Mouse (Mus musculus) urinary bladder, postnatal 36 days (tissue): ENCODE data around the gene Atg10.
"Not testable (repeated sequence)": the region's sequence is repeated elsewhere in the genome, so short reads cannot be mapped to it uniquely, and the experiment has no call there.

Source experiments
- DNase-seq, 2 experiments: peaks; one replicate each; pipeline ENCODE4 v3.0.0; 2022; ENCODE audit warnings: low spot score in 2 of 2, mixed read lengths in 1 of 2

The Atg10 gene

GRCm38 (mm10) chr13:91223587-91224437 lies at the start of gene Atg10:
Gene Atg10, minus strand, starts transcription at chr13:91223968.
- DNase-seq: peak; percentile 88 to 91

- no peak for DNase-seq
Measured at GRCm38 (mm10) chr13:91252406-91252805, 28.6 kb upstream of the Atg10 start.

- DNase-seq: no peak
Measured at GRCm38 (mm10) chr13:91251636-91252035, 27.9 kb upstream of the Atg10 start.

GRCm38 (mm10) chr13:91250050-91250449 lies 26.3 kb upstream of the Atg10 start:
- DNase-seq: not testable (repeated sequence)

- DNase-seq: no peak
Measured at GRCm38 (mm10) chr13:91246472-91246871, 22.7 kb upstream of the Atg10 start.

GRCm38 (mm10) chr13:91237976-91238375 lies 14.2 kb upstream of the Atg10 start:
- DNase-seq: no peak

GRCm38 (mm10) chr13:91236884-91237283 lies 13.1 kb upstream of the Atg10 start:
- DNase-seq: no peak

GRCm38 (mm10) chr13:91224438-91224814 lies 658 bp upstream of the Atg10 start:
- no peak for DNase-seq

GRCm38 (mm10) chr13:91223063-91223462 lies 705 bp downstream of the Atg10 start:
- DNase-seq: no peak

GRCm38 (mm10) chr13:91221696-91222095 lies 2.1 kb downstream of the Atg10 start:
- DNase-seq: no peak

- no peak for DNase-seq
Measured at GRCm38 (mm10) chr13:91217691-91218090, 6.1 kb downstream of the Atg10 start.

GRCm38 (mm10) chr13:91216656-91217205 lies 7.0 kb downstream of the Atg10 start:
- DNase-seq: peak; percentile 57 to 70

GRCm38 (mm10) chr13:91212958-91213357 lies 10.8 kb downstream of the Atg10 start:
- DNase-seq: no peak

GRCm38 (mm10) chr13:91206237-91206636 lies 17.5 kb downstream of the Atg10 start:
- peak; percentile 40 to 66 for DNase-seq

- DNase-seq: no peak
Measured at GRCm38 (mm10) chr13:91202564-91202963, 21.2 kb downstream of the Atg10 start.

GRCm38 (mm10) chr13:91187378-91188234 lies 36.2 kb downstream of the Atg10 start:
- no peak for DNase-seq

GRCm38 (mm10) chr13:91185248-91185867 lies 38.4 kb downstream of the Atg10 start:
- no peak for DNase-seq

- no peak for DNase-seq
Measured at GRCm38 (mm10) chr13:91184226-91184625, 39.5 kb downstream of the Atg10 start.

- DNase-seq: no peak
Measured at GRCm38 (mm10) chr13:91180364-91180763, 43.4 kb downstream of the Atg10 start.

GRCm38 (mm10) chr13:91179174-91179899 lies 44.4 kb downstream of the Atg10 start:
- DNase-seq: no peak
